Mouse (Mus musculus) cortical plate, adult 2 months (tissue): ENCODE results near the gene Tbc1d10a.

Experiments used
- CTCF ChIP-seq: fragments of 200-500 bp; IDR thresholded peaks from 2 replicates; pipeline ENCODE4 v1.5.1; 2011; ENCODE audit warnings: mild to moderate bottlenecking, control low read depth, low read length; ENCODE audit not compliant: insufficient read depth; ENCODE audit errors: extremely low read depth
- POLR2A ChIP-seq: fragments of 200-500 bp; IDR thresholded peaks from 2 replicates; pipeline ENCODE4 v1.6.1; 2011; ENCODE audit warnings: mild to moderate bottlenecking, low read length, control low read depth; ENCODE audit not compliant: insufficient read depth; ENCODE audit errors: extremely low read depth

GRCm38 (mm10) chr11:4202995-4203704, 16.6 kb downstream of the Tbc1d10a start:
- no peak for TF ChIP-seq CTCF
- TF ChIP-seq POLR2A = no peak
